Mouse (Mus musculus) midbrain, postnatal 0 days (tissue): ENCODE results near the gene Fam166a. TPM values are rescaled to one million over a fixed set of nuclear protein-coding genes. Genes with fewer than 3 reads are reported as not detected.

Experiments
- ATAC-seq: fragments of 200-750 bp; cut with Nextera tagmentation; 2 replicates; pipeline ENCODE4 v1.8.0; 2017; ENCODE audit warnings: moderate number of reproducible peaks, mild to moderate bottlenecking, moderate TSS enrichment, moderate library complexity; ENCODE audit not compliant: low FRiP score
- DNase-seq: peaks from one replicate; pipeline ENCODE4 v3.0.0-alpha.2; 2015; ENCODE audit warnings: low spot score
- H3K27ac ChIP-seq: fragments of 300-500 bp; sonication (generic); 2 replicates; pipeline ENCODE4 v1.5.1; 2014; ENCODE audit warnings: low read depth, mild to moderate bottlenecking, low read length, mixed read lengths
- H3K27me3 ChIP-seq: fragments of 300-500 bp; sonication (generic); 2 replicates; pipeline ENCODE4 v1.6.1; 2014; ENCODE audit warnings: low read length, control low read depth, mixed read lengths; ENCODE audit not compliant: insufficient read depth
- H3K36me3 ChIP-seq: fragments of 300-500 bp; sonication (generic); 2 replicates; pipeline ENCODE4 v1.6.1; 2014; ENCODE audit warnings: low read length, control low read depth, mixed read lengths; ENCODE audit not compliant: insufficient read depth
- H3K4me1 ChIP-seq: fragments of 300-500 bp; sonication (generic); 2 replicates; pipeline ENCODE4 v1.6.1; 2014; ENCODE audit warnings: mild to moderate bottlenecking, control low read depth, antibody characterized with exemption, low read length, mixed read lengths; ENCODE audit not compliant: insufficient read depth
- H3K4me2 ChIP-seq: fragments of 300-500 bp; sonication (generic); 2 replicates; pipeline ENCODE4 v1.6.1; 2014; ENCODE audit warnings: low read depth, mild to moderate bottlenecking, low read length, mixed read lengths; ENCODE audit not compliant: poor library complexity, severe bottlenecking
- H3K4me3 ChIP-seq: fragments of 300-500 bp; sonication (generic); 2 replicates; pipeline ENCODE4 v1.5.1; 2014; ENCODE audit warnings: low read depth, mild to moderate bottlenecking, low read length, moderate library complexity
- H3K9ac ChIP-seq: fragments of 300-500 bp; sonication (generic); replicated peaks from 2 replicates; pipeline ENCODE4 v1.6.1; 2014; ENCODE audit warnings: mild to moderate bottlenecking, low read length, moderate library complexity, mixed read lengths; ENCODE audit not compliant: poor library complexity, severe bottlenecking
- H3K9me3 ChIP-seq: fragments of 300-500 bp; sonication (generic); 2 replicates; pipeline ENCODE4 v1.6.1; 2016; ENCODE audit warnings: low read length, control low read depth
- CTCF ChIP-seq: IDR thresholded peaks from 2 replicates; pipeline ENCODE4 v1.5.1; 2016; ENCODE audit warnings: antibody characterized with exemption, mild to moderate bottlenecking
- WGBS: fragments of 180-500 bp; shearing (Covaris S2); extraction: QIAGEN DNeasy Blood & Tissue Kit; methylation state at CpG from one replicate; pipeline ENCODE4 v1.1.7; 2014; 5-methylcytosine and 5-hydroxymethylcytosine counted together
- polyA plus RNA-seq: library from polyadenylated mRNA; unstranded; fragments of >200 nt; fragmentation: Nextera tagmentation; extraction: Ambion mirVana; gene quantifications from 2 replicates; pipeline ENCODE4 v1.2.1, GENCODE M21; 2015
- total RNA-seq: library from RNA; depleted of rRNA; stranded (reverse); fragments of >200 nt; gene quantifications from 2 replicates; pipeline ENCODE4 v1.2.3, GENCODE M21; 2014

Gene Fam166a
- total and polyA plus RNA-seq, 2 experiments from 2014 or later = not detected

DNA sequence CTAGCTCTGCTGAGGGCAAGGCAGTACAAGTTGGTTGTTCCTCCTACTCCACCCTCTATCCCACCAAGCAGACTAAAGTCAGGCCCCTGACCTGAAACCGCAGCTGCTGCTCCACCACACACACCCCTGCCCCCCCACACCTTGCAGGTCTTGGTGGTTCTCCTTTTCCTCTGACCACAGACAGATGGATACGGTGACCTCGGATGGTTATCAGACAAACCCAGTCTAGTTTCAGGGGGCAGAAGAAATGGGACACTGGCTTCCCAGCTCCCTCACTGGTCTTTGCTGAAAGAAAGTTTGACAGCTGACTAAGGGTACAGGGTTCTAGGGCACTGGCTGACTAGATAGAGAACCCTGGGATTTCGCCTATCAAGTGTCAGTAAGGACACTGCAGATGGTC lies 14.9 kb downstream of the Fam166a start:
- H3K4me2 ChIP-seq = no peak overlapping the region
- DNase-seq (no peak), ATAC-seq (no peak)
- no peak overlapping the region for H3K27ac ChIP-seq
- WGBS = 78% methylated on average over 4 of the region's 4 CpGs
- no peaks in the 10 kb centered on the region for H3K9me3 ChIP-seq
- no peaks in the 10 kb centered on the region for H3K36me3 ChIP-seq
- TF ChIP-seq CTCF = no peak
- no peaks in the 10 kb centered on the region; the same call in 1 of the 2 replicates for H3K4me1 ChIP-seq
- no peak overlapping the region for H3K9ac ChIP-seq
- no peaks in the 10 kb centered on the region; the same call in 1 of the 2 replicates for H3K27me3 ChIP-seq
- H3K4me3 ChIP-seq = no peak overlapping the region

DNA sequence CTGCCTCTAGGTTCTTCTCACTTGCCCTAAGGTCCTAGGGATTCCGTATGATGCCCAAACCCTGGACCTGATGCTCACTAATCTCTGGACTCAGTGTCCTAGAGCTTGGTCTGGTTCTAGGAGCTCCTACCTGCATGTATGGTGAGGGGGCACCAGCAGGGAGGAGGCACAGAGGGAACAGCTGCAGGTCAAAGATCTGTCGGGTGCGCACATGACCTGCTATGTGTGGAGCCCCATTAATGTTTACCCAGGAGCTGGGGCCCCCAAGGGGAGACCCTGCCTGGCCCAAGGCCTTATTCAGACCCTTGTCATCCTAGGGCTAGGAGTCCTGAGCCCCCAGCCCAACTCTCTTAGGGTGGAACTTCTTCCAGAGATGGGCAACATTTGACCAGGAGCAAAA lies 15.5 kb downstream of the Fam166a start, which contains the start of gene Slc34a3:
Gene Slc34a3, minus strand, starts transcription at position 315 of the 400 bp plus-strand sequence.
- Histone ChIP-seq H3K4me1 (no peaks in the 10 kb centered on the region; the same call in 1 of the 2 replicates), H3K4me2 (no peak within 1 kb of the TSS), H3K9ac (no peak within 1 kb of the TSS), H3K36me3 (no peaks in the 10 kb centered on the region), H3K27me3 (no peaks in the 10 kb centered on the region; the same call in 1 of the 2 replicates), H3K27ac (no peak within 1 kb of the TSS), H3K9me3 (no peaks in the 10 kb centered on the region), H3K4me3 (no peak within 1 kb of the TSS)
- ATAC-seq (no peak), DNase-seq (no peak)
- 87% methylated on average over 3 of the region's 3 CpGs for WGBS
- no peak for TF ChIP-seq CTCF

DNA sequence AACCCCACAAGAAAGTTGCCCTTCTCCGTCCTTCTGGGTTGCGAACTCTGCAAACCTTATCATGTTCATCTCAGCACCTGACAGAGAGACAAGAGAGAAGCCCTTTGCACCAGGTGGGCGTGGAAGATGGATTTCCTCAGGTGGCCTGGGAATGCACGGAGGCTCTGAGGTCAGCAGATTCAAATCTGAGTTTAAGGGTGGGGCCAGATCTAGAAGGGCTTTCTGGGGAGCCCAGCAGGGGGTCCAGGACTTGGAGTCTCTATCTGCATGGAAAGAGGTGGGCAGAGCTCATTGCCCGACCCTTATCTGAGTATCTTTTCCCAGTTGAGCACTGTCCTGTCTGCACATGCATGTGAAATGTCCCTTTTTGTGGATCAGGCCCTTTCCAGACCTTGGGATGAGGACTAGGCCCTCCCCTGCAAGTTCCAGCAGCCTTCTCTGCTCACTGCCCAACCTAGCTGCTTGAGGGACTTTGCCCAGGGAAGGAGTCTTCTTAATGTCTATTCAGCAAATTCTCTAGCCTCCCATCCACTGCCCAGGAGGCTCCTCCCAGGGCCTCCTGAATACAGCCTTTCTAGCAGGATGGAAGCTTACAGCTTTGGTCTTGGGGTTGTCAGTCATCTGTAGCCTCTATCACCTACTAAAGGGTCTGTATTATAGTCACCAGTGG lies 16.1 kb downstream of the Fam166a start:
- WGBS = 74% methylated on average over 5 of the region's 5 CpGs
- H3K9ac ChIP-seq = no peak overlapping the region
- no peak for TF ChIP-seq CTCF
- H3K4me3 ChIP-seq = no peak overlapping the region
- no peak overlapping the region for H3K27ac ChIP-seq
- DNase-seq = no peak
- no peaks in the 10 kb centered on the region for H3K4me1 ChIP-seq
- H3K36me3 ChIP-seq = no peaks in the 10 kb centered on the region
- no peaks in the 10 kb centered on the region; the same call in 1 of the 2 replicates for H3K27me3 ChIP-seq
- no peaks in the 10 kb centered on the region for H3K9me3 ChIP-seq
- no peak for ATAC-seq
- H3K4me2 ChIP-seq = no peak overlapping the region

DNA sequence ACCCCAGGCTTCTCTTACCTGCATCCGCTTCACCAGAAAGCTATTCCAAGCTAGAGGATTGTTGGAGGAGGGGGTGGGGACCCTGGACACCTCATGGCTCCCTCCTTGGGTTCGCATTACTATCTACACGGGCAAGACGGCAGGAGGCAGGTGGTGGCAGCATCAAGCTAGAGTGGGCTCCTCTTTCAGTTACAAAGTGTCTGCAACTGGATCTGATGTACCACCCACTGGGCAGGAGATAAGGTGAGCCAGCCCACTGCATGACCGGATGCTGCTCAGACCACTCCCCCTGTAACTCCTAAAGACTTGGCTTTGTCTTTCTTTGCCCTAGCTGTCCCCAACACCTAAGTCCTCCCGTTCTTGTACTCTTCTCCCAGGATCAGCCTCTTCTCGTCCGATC lies 18.1 kb downstream of the Fam166a start, which contains the start of gene Rnf224:
Gene Rnf224, minus strand, starts transcription at position 174 of the 400 bp plus-strand sequence.
- Histone ChIP-seq H3K9ac (no peak within 1 kb of the TSS), H3K4me1 (peaks cover 4% of the 10 kb centered on the region; the same call in 1 of the 2 replicates), H3K4me3 (no peak within 1 kb of the TSS), H3K4me2 (no peak within 1 kb of the TSS), H3K36me3 (no peaks in the 10 kb centered on the region), H3K27ac (no peak within 1 kb of the TSS), H3K9me3 (no peaks in the 10 kb centered on the region), H3K27me3 (no peaks in the 10 kb centered on the region; the same call in 1 of the 2 replicates)
- ATAC-seq = no peak
- DNase-seq = no peak
- 38% methylated on average over 8 of the region's 8 CpGs for WGBS
- no peak for TF ChIP-seq CTCF

DNA sequence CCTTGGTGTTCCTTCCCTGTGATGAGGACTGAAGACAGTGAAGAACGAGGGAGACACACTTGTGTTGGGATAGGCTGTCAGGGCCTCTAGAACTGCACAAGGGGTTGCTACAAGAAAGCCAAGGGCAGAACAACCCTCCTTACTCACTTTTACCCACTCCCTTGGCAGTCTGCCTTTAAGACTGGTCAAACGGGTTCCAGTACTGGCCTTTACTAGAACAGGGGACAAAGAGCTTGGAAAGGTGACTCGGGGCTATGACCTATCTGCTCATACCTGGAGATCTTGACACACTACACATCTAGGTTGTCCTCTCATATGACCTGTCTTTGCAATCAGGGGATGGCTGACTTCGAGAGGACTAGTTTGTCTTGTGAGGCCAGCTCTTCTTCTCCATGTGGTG lies 19.0 kb downstream of the Fam166a start:
- Histone ChIP-seq H3K9ac (no peak overlapping the region), H3K4me2 (no peak overlapping the region), H3K4me3 (no peak overlapping the region), H3K9me3 (no peaks in the 10 kb centered on the region), H3K36me3 (no peaks in the 10 kb centered on the region), H3K27me3 (no peaks in the 10 kb centered on the region; the same call in 1 of the 2 replicates), H3K4me1 (peaks cover 5% of the 10 kb centered on the region; the same call in 1 of the 2 replicates), H3K27ac (no peak overlapping the region)
- no peak for TF ChIP-seq CTCF
- no peak for DNase-seq
- no peak for ATAC-seq
- 68% methylated on average over 4 of the region's 4 CpGs for WGBS

DNA sequence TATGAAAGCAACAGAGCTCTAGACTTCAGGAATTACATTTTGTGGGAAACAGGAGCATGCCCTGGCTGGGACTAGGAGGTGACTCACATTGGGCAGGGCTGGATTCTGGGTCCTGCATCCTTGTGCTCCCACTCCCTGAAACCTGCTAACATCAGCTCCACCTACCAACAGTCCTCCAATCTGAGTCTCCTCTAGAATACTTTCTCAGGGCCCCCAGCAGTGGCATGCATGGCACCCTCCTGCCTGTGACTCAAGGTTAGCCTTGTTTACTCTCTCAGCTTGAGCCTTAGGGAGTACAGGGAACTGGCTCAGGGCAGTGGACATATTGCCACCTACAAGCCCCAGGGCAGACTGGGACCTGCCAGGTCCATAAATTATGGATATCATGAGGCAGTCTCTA lies 19.6 kb downstream of the Fam166a start:
- TF ChIP-seq CTCF = no peak
- no peaks in the 10 kb centered on the region; the same call in 1 of the 2 replicates for H3K27me3 ChIP-seq
- no peak overlapping the region for H3K4me2 ChIP-seq
- ATAC-seq (no peak), DNase-seq (no peak)
- no peaks in the 10 kb centered on the region for H3K9me3 ChIP-seq
- H3K4me1 ChIP-seq = peaks cover 8% of the 10 kb centered on the region; the same call in 1 of the 2 replicates
- no peaks in the 10 kb centered on the region for H3K36me3 ChIP-seq
- no peak overlapping the region for H3K4me3 ChIP-seq
- H3K9ac ChIP-seq = no peak overlapping the region
- H3K27ac ChIP-seq = no peak overlapping the region
